In the genomic region with DNA sequence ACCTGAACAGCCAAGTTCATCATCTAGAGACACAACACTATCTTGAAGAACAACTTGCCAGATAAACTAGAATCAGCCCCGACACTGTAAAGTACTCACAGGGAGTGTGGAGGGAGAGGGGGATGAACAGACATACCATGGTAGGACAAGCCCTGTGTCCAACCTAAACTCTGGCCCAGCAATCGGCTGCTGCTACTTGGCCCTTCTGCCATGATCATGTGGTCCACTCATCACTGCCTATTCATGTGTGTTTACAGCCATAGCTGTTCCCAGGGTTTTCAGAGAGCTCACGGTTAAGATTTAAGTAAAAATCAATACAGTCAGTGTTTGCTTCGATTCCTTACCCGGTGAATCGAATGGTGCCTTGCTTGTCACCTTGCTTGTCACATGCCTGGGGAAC, we compare ENCODE assay signal across 18 mouse cellular contexts.
"Had no signal": no experiment of that assay in that cellular context is flagged by ENCODE, and none has a peak within 500 bp of the region (broad histone marks: within the 10 kb centered on the region; RNA-seq: fewer than 3 reads in every experiment).

No protein-coding gene starts in this region.

- H3K9me3 ChIP-seq: midbrain, embryonic 10.5 days; midbrain, embryonic 13.5 days; neural tube, embryonic 13.5 days; neural tube, embryonic 15.5 days had no signal

- H3K27ac ChIP-seq: midbrain, embryonic 10.5 days; midbrain, embryonic 13.5 days; neural tube, embryonic 13.5 days; neural tube, embryonic 15.5 days had no signal

- H3K36me3 ChIP-seq: midbrain, embryonic 10.5 days; midbrain, embryonic 13.5 days; neural tube, embryonic 13.5 days; neural tube, embryonic 15.5 days had no signal

- H3K4me3 ChIP-seq: midbrain, embryonic 10.5 days; midbrain, embryonic 13.5 days; myocyte; neural tube, embryonic 13.5 days; neural tube, embryonic 15.5 days had no signal

- ATAC-seq: midbrain, embryonic 13.5 days; midbrain, embryonic 16.5 days had no signal

- H3K9ac ChIP-seq: lung, embryonic 14.5 days; midbrain, embryonic 13.5 days; neural tube, embryonic 13.5 days; neural tube, embryonic 15.5 days had no signal

- DNase-seq: lung, adult 18-20 months; lung, embryonic 14.5 days; lung, postnatal 10 days; lung, postnatal 4 days; retina, postnatal 1 day; right cerebral cortex, adult 18-20 months; right cerebral cortex, postnatal 25 days; right cerebral cortex, postnatal 4 days; spleen, adult 18-20 months; thymus, adult 18-20 months; thymus, postnatal 14 days; thymus, postnatal 36 days had no signal

- H3K4me2 ChIP-seq: lung, embryonic 14.5 days; midbrain, embryonic 13.5 days; neural tube, embryonic 13.5 days; neural tube, embryonic 15.5 days had no signal
